29 mouse cellular contexts compared by ENCODE assay signal in the genomic region with DNA sequence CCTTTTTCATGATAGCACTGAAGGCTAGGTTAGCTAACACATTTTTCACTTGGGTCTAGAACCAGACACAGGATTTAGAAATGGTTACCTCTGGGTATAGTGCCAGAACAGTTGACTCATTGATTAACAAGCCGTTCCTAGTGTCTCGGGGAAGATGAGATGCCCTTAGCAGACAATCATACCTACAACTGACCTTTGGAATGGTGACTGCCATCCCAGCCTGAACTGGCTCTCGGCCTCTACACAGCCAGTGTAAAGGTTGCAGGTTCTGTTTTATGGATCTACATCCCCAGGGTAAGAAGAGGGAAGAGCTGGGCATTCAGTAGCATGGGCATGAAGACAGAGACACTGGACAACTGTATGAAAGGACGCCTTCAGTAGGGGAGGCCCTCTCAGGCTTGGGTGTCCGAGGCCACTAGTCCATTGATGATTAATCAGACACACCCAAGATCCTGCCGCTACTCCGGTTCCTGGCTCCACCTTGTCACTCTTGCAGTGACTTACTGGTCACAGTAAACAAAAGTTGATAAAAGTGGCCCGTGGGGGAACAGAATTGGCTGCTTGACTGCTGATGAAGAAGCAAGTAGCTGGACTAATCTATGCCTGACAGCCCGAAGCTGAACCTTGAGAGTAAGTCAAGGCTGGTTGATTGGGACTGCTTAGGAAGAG.
DNase-seq lines count a peak whose midpoint lies in the region; ATAC-seq and TF ChIP-seq lines count a peak whose summit lies in the region.
"Had no signal": no experiment of that assay in that cellular context is flagged by ENCODE, and none has a peak within 500 bp of the region (broad histone marks: within the 10 kb centered on the region; RNA-seq: fewer than 3 reads in every experiment).

No protein-coding gene starts in this region.

- ATAC-seq in liver, embryonic 11.5 days (replicated peaks; ENCODE audit: low FRiP score): no peak
- peak; percentile 80 for ATAC-seq in intestine, postnatal 0 days
- ATAC-seq in forebrain, embryonic 16.5 days: no peak
- ATAC-seq: Patski had no signal

- 64% methylated on average over 9 of the region's 9 CpGs for WGBS in liver, embryonic 11.5 days
- 37% methylated on average over 9 of the region's 9 CpGs for WGBS in intestine, postnatal 0 days
- 92% methylated on average over 9 of the region's 9 CpGs for WGBS in forebrain, embryonic 16.5 days

- no peaks in the 10 kb centered on the region for H3K27me3 ChIP-seq in liver, embryonic 11.5 days (replicated peaks; ENCODE audit: control insufficient read depth, insufficient read depth, low read length)
- H3K27me3 ChIP-seq in intestine, postnatal 0 days (replicated peaks; ENCODE audit: control insufficient read depth, insufficient read depth, low read length): no peaks in the 10 kb centered on the region
- H3K27me3 ChIP-seq in forebrain, embryonic 16.5 days (replicated peaks; ENCODE audit: control insufficient read depth, insufficient read depth, low read length): no peaks in the 10 kb centered on the region
- H3K27me3 ChIP-seq: embryonic facial prominence, embryonic 15.5 days; hindbrain, embryonic 13.5 days; liver, embryonic 15.5 days; lung, embryonic 15.5 days; neural tube, embryonic 12.5 days; Patski had no signal

- H3K4me1 ChIP-seq in liver, embryonic 11.5 days (replicated peaks; ENCODE audit: control insufficient read depth, insufficient read depth, low read length): no peaks in the 10 kb centered on the region
- H3K4me1 ChIP-seq in intestine, postnatal 0 days (replicated peaks; ENCODE audit: control insufficient read depth, insufficient read depth, low read length): no peaks in the 10 kb centered on the region; the same call in 1 of the 2 replicates
- H3K4me1 ChIP-seq in forebrain, embryonic 16.5 days (replicated peaks; ENCODE audit: control insufficient read depth, insufficient read depth, low read length): peaks cover 9% of the 10 kb centered on the region; the same call in 1 of the 2 replicates
- H3K4me1 ChIP-seq: liver, embryonic 15.5 days had no signal

- H3K9me3 ChIP-seq in liver, embryonic 11.5 days (ENCODE audit: control insufficient read depth, low read length): no peaks in the 10 kb centered on the region
- H3K9me3 ChIP-seq in intestine, postnatal 0 days (ENCODE audit: control insufficient read depth): no peaks in the 10 kb centered on the region
- H3K9me3 ChIP-seq in forebrain, embryonic 16.5 days (ENCODE audit: control insufficient read depth, low read length): no peaks in the 10 kb centered on the region
- H3K9me3 ChIP-seq: embryonic facial prominence, embryonic 10.5 days; embryonic facial prominence, embryonic 15.5 days; forebrain, embryonic 12.5 days; G1E; heart, embryonic 10.5 days; hindbrain, embryonic 13.5 days; liver, embryonic 15.5 days; lung, embryonic 15.5 days; neural tube, embryonic 12.5 days had no signal

- no peak overlapping the region for H3K4me2 ChIP-seq in liver, embryonic 11.5 days
- H3K4me2 ChIP-seq in intestine, postnatal 0 days (replicated peaks; ENCODE audit: low read depth): peak overlapping the region; percentile 30
- no peak overlapping the region for H3K4me2 ChIP-seq in forebrain, embryonic 16.5 days (ENCODE audit: low read length)
- H3K4me2 ChIP-seq: embryonic facial prominence, embryonic 15.5 days; forebrain, embryonic 12.5 days; hindbrain, embryonic 13.5 days; liver, embryonic 15.5 days; lung, embryonic 15.5 days; midbrain, embryonic 11.5 days; neural tube, embryonic 12.5 days had no signal

- H3K36me3 ChIP-seq in liver, embryonic 11.5 days (ENCODE audit: control insufficient read depth, insufficient read depth, low read length): no peaks in the 10 kb centered on the region
- H3K36me3 ChIP-seq in intestine, postnatal 0 days (ENCODE audit: control insufficient read depth, insufficient read depth): no peaks in the 10 kb centered on the region
- no peaks in the 10 kb centered on the region for H3K36me3 ChIP-seq in forebrain, embryonic 16.5 days (ENCODE audit: control insufficient read depth, insufficient read depth)
- H3K36me3 ChIP-seq: embryonic facial prominence, embryonic 10.5 days; embryonic facial prominence, embryonic 15.5 days; forebrain, embryonic 12.5 days; G1E; heart, embryonic 10.5 days; hindbrain, embryonic 13.5 days; liver, embryonic 15.5 days; lung, embryonic 15.5 days; neural tube, embryonic 12.5 days had no signal

- H3K9ac ChIP-seq in liver, embryonic 11.5 days (ENCODE audit: low read depth, low read length): no peak overlapping the region
- H3K9ac ChIP-seq in intestine, postnatal 0 days (ENCODE audit: low read depth, low read length): no peak overlapping the region
- H3K9ac ChIP-seq in forebrain, embryonic 16.5 days (replicated peaks; ENCODE audit: low read depth, low read length): no peak overlapping the region
- H3K9ac ChIP-seq: embryonic facial prominence, embryonic 15.5 days; forebrain, embryonic 12.5 days; hindbrain, embryonic 13.5 days; liver, embryonic 15.5 days; lung, embryonic 15.5 days; neural tube, embryonic 12.5 days had no signal

- DNase-seq in heart, adult 11 months: peak; percentile 73
- no peak for DNase-seq in heart, postnatal 14 days
- peak; percentile 11 for DNase-seq in liver
- DNase-seq in liver, embryonic 11.5 days (ENCODE audit: low spot score): no peak
- peak; percentile 83 for DNase-seq in yolk sac, embryonic 10.5 days (ENCODE audit: low spot score)
- no peak for DNase-seq in urinary bladder, postnatal 4 days (ENCODE audit: low spot score in 2 of 2)
- DNase-seq: adrenal gland, postnatal 10 days; cerebellum, adult 8-10 months; cerebellum, postnatal 25 days; gastrocnemius, postnatal 14 days; heart, postnatal 4 days; kidney, postnatal 14 days; left cerebral cortex, postnatal 4 days; right cerebral cortex, adult 18-20 months; thymus, postnatal 14 days had no signal

- TF ChIP-seq CTCF in intestine, postnatal 0 days (IDR thresholded peaks at IDR 0.05; ENCODE audit: low read depth): no peak

- H3K27ac ChIP-seq in liver, embryonic 11.5 days (ENCODE audit: low read depth, low read length): no peak overlapping the region
- H3K27ac ChIP-seq in intestine, postnatal 0 days (ENCODE audit: low read depth, low read length): peak overlapping the region; percentile 57; the same call in 1 of the 2 replicates
- H3K27ac ChIP-seq in forebrain, embryonic 16.5 days (ENCODE audit: low read length): no peak overlapping the region
- H3K27ac ChIP-seq: embryonic facial prominence, embryonic 10.5 days; embryonic facial prominence, embryonic 15.5 days; forebrain, embryonic 12.5 days; heart, embryonic 10.5 days; hindbrain, embryonic 13.5 days; liver, embryonic 15.5 days; lung, embryonic 15.5 days; neural tube, embryonic 12.5 days had no signal

- intact Hi-C loops in heart, postnatal 14 days (cut with DNase I): no loop called here

- H3K4me3 ChIP-seq in liver, embryonic 11.5 days (ENCODE audit: low read depth, low read length): no peak overlapping the region
- 0 out of 2 replicates have a peak overlapping the region, but pooled peaks have one; percentile 1 for H3K4me3 ChIP-seq in intestine, postnatal 0 days (ENCODE audit: low read depth, low read length)
- no peak overlapping the region for H3K4me3 ChIP-seq in forebrain, embryonic 16.5 days (replicated peaks; ENCODE audit: low read length)
- H3K4me3 ChIP-seq: embryonic facial prominence, embryonic 10.5 days; embryonic facial prominence, embryonic 15.5 days; forebrain, embryonic 12.5 days; heart, embryonic 10.5 days; hindbrain, embryonic 13.5 days; liver, embryonic 15.5 days; lung, embryonic 15.5 days; myocyte; neural tube, embryonic 12.5 days had no signal

Comparison
In these comparisons a context has a peak if more than half of its experiments do, and no peak if none do; other contexts are left out.
1. DNase-seq: peak in heart, adult 11 months (single experiment), liver (single experiment) and yolk sac, embryonic 10.5 days (single experiment); none in heart, postnatal 14 days (0 of 2), liver, embryonic 11.5 days (single experiment) and urinary bladder, postnatal 4 days (0 of 2).